Mouse (Mus musculus) stomach, embryonic 14.5 days (tissue): ENCODE measurements at regions not wholly inside any gene's neighbourhood (a gene's known extent, or its start where the extent isn't known, plus 50 kb on each side); places are given as distances from the start of the nearest gene placed in this dataset.
A peak's percentile ranks its signal among the peaks of the same experiment; 100 is the strongest.

Experiments used
- ATAC-seq: fragments of 200-750 bp; cut with Nextera tagmentation; 2 replicates; pipeline ENCODE4 v1.8.0; 2017; ENCODE audit warnings: low read depth, moderate TSS enrichment; ENCODE audit not compliant: insufficient number of reproducible peaks, insufficient read depth, low FRiP score
- H3K27ac ChIP-seq: fragments of 300-500 bp; sonication (generic); 2 replicates; pipeline ENCODE4 v1.5.1; 2014; ENCODE audit warnings: mild to moderate bottlenecking, low read length, moderate library complexity, mixed read lengths
- H3K27me3 ChIP-seq: fragments of 300-500 bp; sonication (generic); 2 replicates; pipeline ENCODE4 v1.6.1; 2014; ENCODE audit warnings: low read length, control low read depth, mixed read lengths; ENCODE audit not compliant: control insufficient read depth, insufficient read depth
- H3K36me3 ChIP-seq: fragments of 300-500 bp; sonication (generic); 2 replicates; pipeline ENCODE4 v1.6.1; 2014; ENCODE audit warnings: mild to moderate bottlenecking, control low read depth, low read length, moderate library complexity, mixed read lengths; ENCODE audit not compliant: control insufficient read depth, insufficient read depth
- H3K4me1 ChIP-seq: fragments of 300-500 bp; sonication (generic); 2 replicates; pipeline ENCODE4 v1.6.1; 2014; ENCODE audit warnings: low read length, control low read depth, mixed read lengths; ENCODE audit not compliant: control insufficient read depth, insufficient read depth
- H3K4me2 ChIP-seq: fragments of 300-500 bp; sonication (generic); replicated peaks from 2 replicates; pipeline ENCODE4 v1.6.1; 2014; ENCODE audit warnings: low read depth, low read length, control low read depth
- H3K4me3 ChIP-seq: fragments of 300-500 bp; sonication (generic); 2 replicates; pipeline ENCODE4 v1.5.1; 2014; ENCODE audit warnings: low read depth, low read length, control low read depth
- H3K9ac ChIP-seq: fragments of 300-500 bp; sonication (generic); replicated peaks from 2 replicates; pipeline ENCODE4 v1.6.1; 2014; ENCODE audit warnings: low read depth, mild to moderate bottlenecking, control low read depth, low read length, moderate library complexity, mixed read lengths
- H3K9me3 ChIP-seq: fragments of 300-500 bp; sonication (generic); 2 replicates; pipeline ENCODE4 v1.6.1; 2016; ENCODE audit warnings: low read depth, low read length, control low read depth; ENCODE audit not compliant: control insufficient read depth
- WGBS: fragments of 180-500 bp; shearing (Covaris S2); extraction: QIAGEN DNeasy Blood & Tissue Kit; methylation state at CpG from one replicate; pipeline ENCODE4 v1.1.7; 2014; 5-methylcytosine and 5-hydroxymethylcytosine counted together

DNA sequence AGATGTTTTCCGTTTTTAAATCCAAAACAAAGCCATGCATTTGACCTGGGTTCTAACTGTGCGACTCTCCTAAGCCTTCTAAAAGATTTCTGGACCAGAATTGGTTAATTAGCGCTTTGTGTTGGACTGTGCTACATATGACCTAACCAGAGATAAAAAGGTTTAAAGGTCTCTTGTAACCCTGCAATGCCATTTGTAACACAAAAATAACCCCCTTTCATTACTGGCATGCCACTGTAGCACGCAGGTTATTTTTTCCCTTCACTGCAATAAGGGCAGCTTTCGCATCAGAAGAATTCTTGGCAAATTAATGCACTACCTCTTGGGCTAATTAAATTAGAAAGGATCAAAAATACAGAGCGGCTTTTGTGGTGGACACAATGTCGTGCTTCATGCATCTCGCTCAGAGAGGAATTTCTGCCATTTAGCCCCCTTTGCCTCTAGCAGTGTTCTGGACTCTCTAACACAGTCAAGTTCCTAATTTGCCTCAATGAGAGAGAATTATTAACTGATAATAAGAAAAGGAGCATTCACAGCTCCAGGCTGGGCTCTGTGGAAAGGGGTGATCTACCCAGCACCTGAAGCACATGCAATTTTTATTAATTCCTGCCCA lies 239.5 kb upstream of the Zeb2 start:
- Histone ChIP-seq H3K27me3 (no peaks in the 10 kb centered on the region), H3K9ac (no peak overlapping the region), H3K4me1 (no peaks in the 10 kb centered on the region; the same call in 1 of the 2 replicates), H3K27ac (no peak overlapping the region), H3K9me3 (no peaks in the 10 kb centered on the region), H3K4me2 (no peak overlapping the region), H3K4me3 (no peak overlapping the region), H3K36me3 (no peaks in the 10 kb centered on the region)
- WGBS, result 85% methylated on average over 8 of the region's 8 CpGs
- no peak for ATAC-seq

DNA sequence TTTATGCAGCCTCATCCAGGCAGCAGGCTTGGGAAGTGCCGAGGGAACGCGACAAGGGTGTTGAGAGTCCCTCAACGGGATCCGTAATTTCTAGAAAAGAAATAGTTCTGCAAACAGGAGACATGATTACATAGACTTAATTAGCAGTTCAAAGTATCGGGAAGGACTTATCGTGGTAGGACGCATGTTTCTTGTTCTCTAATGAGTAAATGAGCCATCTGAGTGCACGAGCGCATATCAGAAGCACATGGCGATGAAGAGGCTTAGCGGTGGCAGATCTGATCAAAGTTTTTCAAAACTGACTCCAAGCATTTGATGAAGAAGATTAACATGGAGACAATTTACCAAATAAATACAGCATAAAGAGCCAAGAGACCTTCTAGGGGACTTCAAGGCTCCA lies 238.8 kb upstream of the Zeb2 start:
- no peak overlapping the region for H3K4me2 ChIP-seq
- H3K27me3 ChIP-seq, result no peaks in the 10 kb centered on the region
- no peak overlapping the region for H3K4me3 ChIP-seq
- no peak overlapping the region for H3K27ac ChIP-seq
- H3K36me3 ChIP-seq, result no peaks in the 10 kb centered on the region
- WGBS, result 89% methylated on average over 12 of the region's 12 CpGs
- ATAC-seq, result no peak
- no peak overlapping the region for H3K9ac ChIP-seq
- H3K9me3 ChIP-seq, result no peaks in the 10 kb centered on the region
- H3K4me1 ChIP-seq, result no peaks in the 10 kb centered on the region

DNA sequence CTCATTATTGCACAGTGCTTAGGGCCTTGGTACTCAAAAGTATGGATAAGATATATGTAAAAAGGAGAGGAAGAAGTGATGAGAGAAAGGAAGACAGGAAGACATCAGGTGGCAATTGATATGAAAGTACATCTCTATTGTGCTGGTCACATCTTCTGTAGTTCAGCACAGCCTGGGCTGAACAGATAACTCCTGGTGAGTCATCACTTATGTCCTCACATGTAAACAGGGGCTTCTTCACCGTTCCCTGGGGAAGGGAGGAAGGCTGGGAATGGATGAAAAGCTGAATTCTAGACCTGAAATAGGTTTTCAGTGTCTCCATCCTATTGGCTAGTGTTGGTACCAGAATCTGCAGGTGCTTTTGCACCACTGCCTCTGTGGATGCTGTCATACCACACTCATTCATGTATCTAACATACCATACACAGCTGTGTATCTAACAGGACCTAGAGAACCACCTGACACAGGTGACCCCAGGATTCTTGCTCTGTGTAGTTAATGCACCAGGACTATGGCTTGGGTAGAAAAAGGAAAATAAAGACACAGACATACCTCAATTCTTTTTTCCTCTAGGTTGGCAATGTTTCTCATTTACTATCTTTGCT lies 234.4 kb upstream of the Zeb2 start:
- Histone ChIP-seq H3K4me3 (no peak overlapping the region), H3K27ac (no peak overlapping the region), H3K4me1 (no peaks in the 10 kb centered on the region), H3K27me3 (no peaks in the 10 kb centered on the region), H3K9me3 (no peaks in the 10 kb centered on the region), H3K36me3 (no peaks in the 10 kb centered on the region), H3K4me2 (no peak overlapping the region), H3K9ac (no peak overlapping the region)
- ATAC-seq, result no peak
- WGBS, result 64% methylated on average over 1 of the region's 1 CpGs

DNA sequence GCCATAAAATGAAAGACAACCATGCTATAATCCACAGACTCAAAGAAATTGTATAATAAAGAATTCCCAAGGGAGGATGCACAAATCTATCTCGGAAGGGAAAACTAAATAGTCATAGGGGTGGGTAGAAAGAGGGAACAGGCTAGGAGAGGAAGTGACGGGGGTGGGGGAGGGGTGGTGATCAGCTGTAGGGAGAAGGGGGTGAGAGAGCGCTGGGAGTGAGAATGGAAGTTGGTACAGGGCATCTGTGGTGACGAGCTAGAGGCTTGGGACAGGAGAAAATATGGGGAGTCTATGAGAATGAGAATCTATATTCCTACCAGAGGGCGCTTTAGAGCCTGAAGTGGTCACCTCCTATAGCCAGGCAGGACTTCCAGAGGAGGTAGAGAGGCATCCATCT lies 229.2 kb upstream of the Zeb2 start:
- WGBS, result 76% methylated on average over 5 of the region's 5 CpGs
- Histone ChIP-seq H3K9ac (no peak overlapping the region), H3K4me1 (no peaks in the 10 kb centered on the region), H3K4me3 (no peak overlapping the region), H3K36me3 (no peaks in the 10 kb centered on the region), H3K27me3 (no peaks in the 10 kb centered on the region), H3K27ac (no peak overlapping the region), H3K9me3 (no peaks in the 10 kb centered on the region), H3K4me2 (no peak overlapping the region)
- ATAC-seq, result no peak

DNA sequence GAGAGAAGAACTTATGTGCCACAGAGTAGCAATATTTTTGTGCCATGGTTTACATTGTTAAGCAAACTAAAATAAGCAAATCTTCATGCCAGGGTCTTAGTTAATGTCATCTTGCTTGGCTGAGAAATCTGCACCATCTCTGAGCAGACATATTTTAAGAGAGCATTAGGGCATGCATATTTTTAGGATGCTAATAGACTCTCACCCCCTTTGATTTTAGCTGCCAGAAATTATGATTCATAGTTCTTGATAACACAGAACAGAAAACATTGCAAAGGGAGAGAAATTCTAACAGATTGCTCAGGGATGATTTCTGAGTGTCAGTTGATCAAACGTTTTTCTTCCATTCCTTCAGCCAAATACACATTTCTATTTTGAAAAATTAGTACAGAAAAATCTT lies 222.7 kb upstream of the Zeb2 start:
- H3K36me3 ChIP-seq, result no peaks in the 10 kb centered on the region
- no peak overlapping the region for H3K4me3 ChIP-seq
- no peaks in the 10 kb centered on the region for H3K4me1 ChIP-seq
- no peak overlapping the region for H3K27ac ChIP-seq
- H3K27me3 ChIP-seq, result no peaks in the 10 kb centered on the region
- 44% methylated on average over 1 of the region's 1 CpGs for WGBS
- ATAC-seq, result no peak
- no peak overlapping the region for H3K4me2 ChIP-seq
- H3K9me3 ChIP-seq, result no peaks in the 10 kb centered on the region
- no peak overlapping the region for H3K9ac ChIP-seq

DNA sequence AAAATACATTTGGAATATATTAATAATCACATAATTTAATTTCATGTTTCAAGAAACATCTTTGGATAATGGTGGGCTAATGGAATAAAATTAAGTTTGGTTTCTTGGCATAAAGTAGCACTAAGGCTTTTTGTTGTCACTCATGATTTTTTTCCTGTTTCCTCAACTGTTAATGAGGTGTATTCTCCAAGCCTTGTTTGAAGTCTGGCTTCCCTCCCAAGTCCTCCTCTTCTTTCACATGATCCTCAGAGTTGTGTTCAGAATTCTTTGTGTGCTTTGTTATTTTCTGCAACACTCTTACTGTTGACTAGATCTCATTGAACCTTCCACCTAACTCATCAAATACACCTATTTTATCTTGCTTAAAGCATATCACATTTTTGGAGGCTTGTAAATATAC lies 221.6 kb upstream of the Zeb2 start:
- Histone ChIP-seq H3K4me3 (no peak overlapping the region), H3K27ac (no peak overlapping the region), H3K36me3 (no peaks in the 10 kb centered on the region), H3K4me2 (no peak overlapping the region), H3K4me1 (no peaks in the 10 kb centered on the region), H3K9ac (no peak overlapping the region), H3K27me3 (no peaks in the 10 kb centered on the region), H3K9me3 (no peaks in the 10 kb centered on the region)
- no peak for ATAC-seq

DNA sequence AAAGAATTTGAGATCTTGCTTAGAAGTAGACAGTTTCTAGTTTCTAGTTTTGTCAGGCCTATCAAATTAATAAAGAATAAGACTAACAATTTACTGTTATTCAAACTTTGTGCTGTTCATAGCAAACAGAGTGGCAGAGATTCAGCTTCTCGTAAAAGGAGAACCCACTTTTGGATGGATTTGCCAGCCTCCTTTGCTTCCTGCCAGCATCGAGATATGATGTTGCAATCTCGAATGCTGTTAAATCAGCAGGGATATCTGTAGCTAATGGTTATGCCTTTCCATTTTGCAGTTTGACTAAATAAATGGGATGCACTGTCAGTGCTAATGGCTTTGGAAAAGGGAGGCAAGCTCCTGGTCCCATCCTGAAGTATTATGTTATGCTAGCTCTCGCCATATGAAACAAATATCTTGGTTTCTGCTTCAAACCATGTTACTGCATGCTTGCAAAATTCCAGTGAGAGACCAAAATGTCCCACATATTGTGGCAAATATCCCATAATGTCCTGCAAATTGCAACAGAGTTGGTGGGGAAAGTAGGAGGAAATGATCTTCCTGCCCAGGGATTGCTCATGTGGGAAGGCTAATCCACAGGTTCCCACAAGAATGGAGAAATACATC lies 199.9 kb upstream of the Zeb2 start:
- H3K27me3 ChIP-seq, result no peaks in the 10 kb centered on the region
- no peaks in the 10 kb centered on the region for H3K4me1 ChIP-seq
- no peak for ATAC-seq

DNA sequence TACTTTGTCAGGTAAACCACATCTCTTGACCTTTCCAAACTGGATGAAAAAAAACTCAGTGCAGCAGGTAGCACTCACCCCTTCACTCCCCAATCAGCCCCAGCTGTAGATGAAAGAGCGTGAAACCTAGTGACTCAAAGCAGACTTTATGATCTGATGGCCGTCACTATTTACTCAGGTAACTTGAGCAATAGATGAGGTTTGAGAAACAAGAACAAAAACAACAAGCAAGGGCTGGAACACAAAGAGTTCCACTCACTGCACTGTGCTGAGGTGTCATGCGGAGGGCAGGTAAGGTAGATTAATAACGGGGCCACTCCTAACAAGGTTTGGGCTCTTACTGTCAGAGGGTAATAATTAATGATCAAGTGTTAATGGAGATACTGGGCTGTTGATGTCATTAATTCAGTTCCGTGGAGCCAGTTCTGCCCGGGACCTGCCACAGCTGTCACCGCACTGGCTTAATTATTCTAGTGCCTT lies 170.4 kb upstream of the Zeb2 start:
- Histone ChIP-seq H3K4me2 (no peak overlapping the region), H3K9ac (no peak overlapping the region), H3K36me3 (no peaks in the 10 kb centered on the region), H3K9me3 (no peaks in the 10 kb centered on the region), H3K4me1 (no peaks in the 10 kb centered on the region), H3K27me3 (no peaks in the 10 kb centered on the region), H3K4me3 (no peak overlapping the region), H3K27ac (no peak overlapping the region)
- 43% methylated on average over 7 of the region's 7 CpGs for whole genome bisulfite sequencing
- peak; percentile 78 for ATAC-seq

More for the DNA sequence above, 199.9 kb upstream of the Zeb2 start:
- H3K4me2 ChIP-seq, result no peak overlapping the region
- 78% methylated on average over 4 of the region's 4 CpGs for WGBS
- no peak overlapping the region for H3K4me3 ChIP-seq
- H3K9me3 ChIP-seq, result no peaks in the 10 kb centered on the region
- no peak overlapping the region for H3K9ac ChIP-seq
- H3K27ac ChIP-seq, result no peak overlapping the region
- no peaks in the 10 kb centered on the region for H3K36me3 ChIP-seq
